Mouse (Mus musculus): ENCODE measurements around the gene Ttc7b. TPM values are rescaled to one million over a fixed set of nuclear protein-coding genes. Genes with fewer than 3 reads are reported as not detected.

Gene Ttc7b
- polyA plus RNA-seq, 1 experiment from 2014 or later: 21.3 TPM

GRCm38 (mm10) chr12:100420903-100421302 is 99.7 kb downstream of the Ttc7b start:
- ChIA-PET POLR2A (no interaction called here), CTCF (interaction anchor here (0.9 to 2.5 kb wide), 5 partner anchors 9 to 219 kb away, joined by 3 to 11 read pairs (median 3); no protein-coding TSS in a partner anchor)
- ATAC-seq: no peak
- in situ Hi-C loops (cut with MboI; ENCODE audit: low pct_unique_long_range_greater_than_20kb): loop anchor here (10.0 kb wide), 1 partner anchor 216 kb away; no protein-coding TSS in a partner anchor
- TF ChIP-seq CTCF (IDR thresholded peaks at IDR 0.05): no peak
- no peaks in the 10 kb centered on the region for H3K27me3 ChIP-seq
- DNase-seq (ENCODE audit: low read depth, low spot score): no peak

DNA sequence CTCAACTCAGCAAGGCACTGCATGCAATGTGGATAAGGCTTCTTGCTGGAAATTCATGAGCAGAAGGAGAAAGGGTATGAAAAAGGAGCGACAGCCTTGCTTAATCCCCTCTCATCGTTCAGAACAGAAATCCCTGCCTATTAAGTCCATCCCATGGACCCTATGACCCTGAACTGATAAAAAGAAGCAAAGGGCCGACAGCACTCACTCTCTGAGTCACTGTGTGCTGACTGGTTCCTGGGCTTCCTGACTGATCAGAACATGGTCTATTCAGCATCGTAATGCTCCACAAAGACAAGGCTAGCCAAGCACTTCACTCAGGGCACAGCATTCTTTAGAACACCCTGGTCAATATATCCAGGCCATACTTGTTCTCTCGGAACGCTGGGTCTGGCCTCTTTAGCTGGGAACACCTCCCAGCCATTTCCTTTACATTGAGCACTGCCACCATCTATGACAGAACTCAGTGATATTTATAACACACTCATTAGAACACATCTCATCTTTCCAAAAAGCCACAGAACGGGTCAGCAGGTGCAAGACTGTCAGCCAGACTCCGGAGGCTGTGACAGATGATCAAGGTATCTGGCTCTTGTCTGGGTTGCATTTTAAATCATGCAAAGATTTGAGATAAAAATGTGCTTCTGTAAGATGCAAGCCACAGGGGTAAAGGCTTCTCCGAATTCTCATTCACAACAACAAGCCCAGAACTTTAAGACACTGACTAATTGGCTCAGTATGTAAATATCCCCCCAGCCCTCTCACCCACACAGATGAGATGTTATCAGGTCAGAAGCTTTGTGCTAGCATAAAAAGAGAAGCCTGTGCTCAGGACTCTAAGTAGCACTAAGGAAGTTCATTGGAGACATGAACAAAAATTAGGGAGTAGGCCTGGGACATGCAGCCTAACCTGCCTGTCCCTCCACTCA is 100.4 kb downstream of the Ttc7b start:
- DNase-seq (ENCODE audit: low read depth, low spot score) (no peak), ATAC-seq (no peak)
- CTCF ChIA-PET: interaction anchor here (1.1 to 2.5 kb wide), 3 partner anchors 10 to 219 kb away, joined by 3 to 11 read pairs (median 3); no protein-coding TSS in a partner anchor
- POLR2A ChIA-PET: no interaction called here
- H3K27me3 ChIP-seq: no peaks in the 10 kb centered on the region
- TF ChIP-seq CTCF (IDR thresholded peaks at IDR 0.05): no peak
- in situ Hi-C loops (cut with MboI; ENCODE audit: low pct_unique_long_range_greater_than_20kb): loop anchor here (10.0 kb wide), 1 partner anchor 215 kb away; no protein-coding TSS in a partner anchor

DNA sequence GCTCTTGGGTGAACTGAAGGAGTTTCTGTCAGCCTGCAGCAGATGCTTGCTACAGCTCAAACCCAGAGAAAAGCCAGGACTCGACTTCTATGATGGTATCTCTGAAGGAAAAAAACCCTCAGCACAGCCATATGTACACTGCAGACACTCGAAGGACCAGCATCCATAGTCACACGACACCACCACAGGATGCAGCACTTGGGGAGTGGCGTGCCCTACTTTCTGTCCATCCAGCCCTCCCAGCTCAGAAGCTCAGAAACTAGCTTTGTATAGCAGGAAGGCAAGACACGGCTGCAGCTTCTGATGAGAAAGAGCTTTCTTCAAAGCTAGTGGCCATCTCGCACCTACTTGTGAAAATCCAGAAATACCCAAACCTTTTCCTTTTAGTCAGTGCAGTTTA is 104.8 kb downstream of the Ttc7b start:
- TF ChIP-seq CTCF (IDR thresholded peaks at IDR 0.05): no peak
- ATAC-seq: no peak
- DNase-seq (ENCODE audit: low read depth, low spot score): no peak
- POLR2A ChIA-PET: no interaction called here
- in situ Hi-C loops (cut with MboI; ENCODE audit: low pct_unique_long_range_greater_than_20kb): no loop called here
- CTCF ChIA-PET: interaction anchor here (1.2 to 1.4 kb wide), 2 partner anchors 36 to 66 kb away, joined by 3 to 4 read pairs; no protein-coding TSS in a partner anchor
- H3K27me3 ChIP-seq: no peaks in the 10 kb centered on the region

GRCm38 (mm10) chr12:100414717-100415398 is 105.8 kb downstream of the Ttc7b start:
- in situ Hi-C loops (cut with MboI; ENCODE audit: low pct_unique_long_range_greater_than_20kb): no loop called here
- DNase-seq (ENCODE audit: low read depth, low spot score) (no peak), ATAC-seq (no peak)
- ChIA-PET POLR2A (no interaction called here), CTCF (interaction anchor here (0.8 to 1.2 kb wide), 2 partner anchors 19 to 67 kb away, joined by 3 read pairs; no protein-coding TSS in a partner anchor)
- TF ChIP-seq CTCF (IDR thresholded peaks at IDR 0.05): no peak
- H3K27me3 ChIP-seq: no peaks in the 10 kb centered on the region

GRCm38 (mm10) chr12:100408714-100409113 is 111.9 kb downstream of the Ttc7b start:
- ATAC-seq: no peak
- in situ Hi-C loops (cut with MboI; ENCODE audit: low pct_unique_long_range_greater_than_20kb): no loop called here
- no peak for DNase-seq (ENCODE audit: low read depth, low spot score)
- TF ChIP-seq CTCF (IDR thresholded peaks at IDR 0.05): no peak
- H3K27me3 ChIP-seq: no peaks in the 10 kb centered on the region
- POLR2A ChIA-PET: no interaction called here
- CTCF ChIA-PET: interaction anchor here (1.5 kb wide), 1 partner anchor 11 kb away, joined by 3 read pairs; no protein-coding TSS in a partner anchor

GRCm38 (mm10) chr12:100408143-100408542 is 112.5 kb downstream of the Ttc7b start:
- no peaks in the 10 kb centered on the region for H3K27me3 ChIP-seq
- DNase-seq (ENCODE audit: low read depth, low spot score): no peak
- CTCF ChIA-PET: interaction anchor here (1.5 kb wide), 1 partner anchor 10 kb away, joined by 3 read pairs; no protein-coding TSS in a partner anchor
- POLR2A ChIA-PET: no interaction called here
- ATAC-seq: no peak
- no peak for TF ChIP-seq CTCF (IDR thresholded peaks at IDR 0.05)
- in situ Hi-C loops (cut with MboI; ENCODE audit: low pct_unique_long_range_greater_than_20kb): no loop called here

- no peaks in the 10 kb centered on the region for H3K27me3 ChIP-seq
- DNase-seq (ENCODE audit: low read depth, low spot score) (no peak), ATAC-seq (no peak)
- ChIA-PET CTCF (interaction anchor here (1.5 kb wide), 1 partner anchor 9 kb away, joined by 3 read pairs; no protein-coding TSS in a partner anchor), POLR2A (no interaction called here)
- TF ChIP-seq CTCF (IDR thresholded peaks at IDR 0.05): no peak
- in situ Hi-C loops (cut with MboI; ENCODE audit: low pct_unique_long_range_greater_than_20kb): no loop called here
These were observed 113.3 kb downstream of the Ttc7b start for GRCm38 (mm10) chr12:100407371-100407770.

DNA sequence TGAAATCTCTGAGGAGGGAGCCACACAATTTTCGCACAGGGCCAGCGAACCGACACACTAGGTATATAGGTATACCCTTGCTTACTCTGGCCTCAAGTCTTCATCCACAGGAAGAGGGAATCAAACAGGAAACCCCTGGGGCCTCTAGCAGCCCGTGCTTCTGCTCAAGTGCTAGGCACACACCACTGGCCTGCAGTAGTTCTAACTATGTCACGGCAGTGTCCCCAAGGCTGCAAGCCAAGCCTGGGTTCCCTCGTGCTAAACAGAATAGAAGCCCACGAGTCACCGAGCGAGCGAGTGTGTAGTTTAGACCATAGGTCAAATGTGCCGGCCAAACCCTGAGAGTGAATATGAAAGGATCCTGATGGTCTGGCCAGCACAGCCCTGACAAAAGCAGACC is 114.5 kb downstream of the Ttc7b start:
- ATAC-seq (no peak), DNase-seq (ENCODE audit: low read depth, low spot score) (no peak)
- in situ Hi-C loops (cut with MboI; ENCODE audit: low pct_unique_long_range_greater_than_20kb): no loop called here
- no peaks in the 10 kb centered on the region for H3K27me3 ChIP-seq
- POLR2A ChIA-PET: no interaction called here
- no peak for TF ChIP-seq CTCF (IDR thresholded peaks at IDR 0.05)
- CTCF ChIA-PET: no interaction called here

DNA sequence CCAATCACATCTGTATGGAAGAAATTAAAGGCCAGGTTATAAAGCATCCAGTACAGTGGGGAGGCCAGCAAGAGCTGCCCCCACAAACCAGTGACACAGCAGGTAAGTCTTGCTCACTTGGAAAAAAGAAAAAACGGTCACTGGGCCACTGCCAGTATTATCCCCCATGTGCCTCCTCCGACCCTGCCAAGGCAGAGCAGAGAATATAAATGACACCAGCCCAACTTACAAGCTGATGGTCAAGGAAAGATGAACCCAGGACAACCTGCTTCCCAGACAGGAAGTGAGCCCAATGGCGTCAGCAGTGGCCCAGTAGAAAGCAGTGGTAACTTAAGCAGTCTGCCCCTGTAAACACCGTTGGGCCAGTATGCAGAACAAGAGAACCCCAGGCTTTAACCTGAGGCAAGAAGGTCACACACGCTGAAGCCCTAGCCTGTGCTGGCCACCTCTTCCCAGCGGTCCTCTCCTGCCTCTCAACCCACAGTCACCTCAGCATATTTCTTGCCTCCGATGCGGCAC is 115.1 kb downstream of the Ttc7b start:
- CTCF ChIA-PET: no interaction called here
- POLR2A ChIA-PET: no interaction called here
- no peak for DNase-seq (ENCODE audit: low read depth, low spot score)
- no peak for ATAC-seq
- H3K27me3 ChIP-seq: no peaks in the 10 kb centered on the region
- TF ChIP-seq CTCF (IDR thresholded peaks at IDR 0.05): no peak
- in situ Hi-C loops (cut with MboI; ENCODE audit: low pct_unique_long_range_greater_than_20kb): no loop called here

DNA sequence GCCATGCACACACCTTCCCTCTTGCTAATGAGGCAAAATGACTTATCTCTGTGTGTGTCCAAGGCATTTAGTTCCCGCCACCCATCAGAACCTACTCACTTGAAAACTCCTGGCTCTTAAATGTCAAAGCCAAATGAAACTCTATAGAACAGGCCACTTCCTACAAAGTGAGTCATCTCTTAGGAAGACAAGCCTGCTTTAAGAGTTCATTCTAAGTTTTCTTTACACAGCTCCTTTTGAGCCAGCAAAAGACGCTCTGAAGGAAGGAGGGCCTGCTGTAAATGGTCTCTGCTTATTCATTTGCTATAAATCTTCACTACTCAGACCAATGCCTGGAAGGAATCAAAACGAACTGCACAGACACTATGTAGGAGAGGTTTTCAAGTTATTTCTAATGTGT is 116.2 kb downstream of the Ttc7b start:
- DNase-seq (ENCODE audit: low read depth, low spot score) (no peak), ATAC-seq (no peak)
- no peak for TF ChIP-seq CTCF (IDR thresholded peaks at IDR 0.05)
- ChIA-PET CTCF (interaction anchor here (1.2 kb wide), 1 partner anchor 17 kb away, joined by 3 read pairs; no protein-coding TSS in a partner anchor), POLR2A (interaction anchor here (0.6 kb wide), 1 partner anchor 224 kb away, joined by 3 read pairs; no protein-coding TSS in a partner anchor)
- in situ Hi-C loops (cut with MboI; ENCODE audit: low pct_unique_long_range_greater_than_20kb): no loop called here
- no peaks in the 10 kb centered on the region for H3K27me3 ChIP-seq

All from Patski (cell line).